Mouse (Mus musculus): Measurements from ENCODE around the gene Ipcef1. TPM values are rescaled to one million over a fixed set of nuclear protein-coding genes. Genes with fewer than 3 reads are reported as not detected.
"Not testable (repeated sequence)": the region's sequence is repeated elsewhere in the genome, so short reads cannot be mapped to it uniquely, and the experiment has no call there.

The Ipcef1 gene
- total RNA-seq, 2 experiments from 2014 or later, result 80.6 to 105 TPM

GRCm38 (mm10) chr10:7033459-7033858 lies 18.8 kb downstream of the Ipcef1 start:
- DNase-seq (ENCODE audit: extremely low spot score in 1 of 2, low spot score in 2 of 2), result no peak
- no peak overlapping the region for H3K27ac ChIP-seq
- intact Hi-C loops (cut with DNase I), result no loop called here
- no peak overlapping the region for H3K4me3 ChIP-seq
- TF ChIP-seq CTCF (IDR thresholded peaks at IDR 0.05), result no peak

- intact Hi-C loops (cut with DNase I), result no loop called here
- Histone ChIP-seq H3K27ac (no peak overlapping the region), H3K4me3 (no peak overlapping the region)
- no peak for TF ChIP-seq CTCF (IDR thresholded peaks at IDR 0.05)
- DNase-seq (ENCODE audit: extremely low spot score in 1 of 2, low spot score in 2 of 2), result no peak
Observed at GRCm38 (mm10) chr10:7025028-7025427, 27.2 kb downstream of the Ipcef1 start.

GRCm38 (mm10) chr10:7020551-7020950 lies 31.7 kb downstream of the Ipcef1 start:
- no peak overlapping the region for H3K27ac ChIP-seq
- TF ChIP-seq CTCF (IDR thresholded peaks at IDR 0.05), result no peak
- intact Hi-C loops (cut with DNase I), result no loop called here
- no peak for DNase-seq (ENCODE audit: extremely low spot score in 1 of 2, low spot score in 2 of 2)
- no peak overlapping the region for H3K4me3 ChIP-seq

- intact Hi-C loops (cut with DNase I), result no loop called here
- no peak for TF ChIP-seq CTCF (IDR thresholded peaks at IDR 0.05)
- H3K4me3 ChIP-seq, result no peak overlapping the region
- no peak for DNase-seq (ENCODE audit: extremely low spot score in 1 of 2, low spot score in 2 of 2)
- no peak overlapping the region for H3K27ac ChIP-seq
Observed at GRCm38 (mm10) chr10:7019781-7020386, 32.4 kb downstream of the Ipcef1 start.

- no peak overlapping the region for H3K4me3 ChIP-seq
- TF ChIP-seq CTCF (IDR thresholded peaks at IDR 0.05), result no peak
- H3K27ac ChIP-seq, result no peak overlapping the region
- intact Hi-C loops (cut with DNase I), result no loop called here
- DNase-seq (ENCODE audit: extremely low spot score in 1 of 2, low spot score in 2 of 2), result no peak
Observed at GRCm38 (mm10) chr10:7015199-7015598, 37.1 kb downstream of the Ipcef1 start.

- TF ChIP-seq CTCF (IDR thresholded peaks at IDR 0.05), result no peak
- Histone ChIP-seq H3K27ac (no peak overlapping the region), H3K4me3 (no peak overlapping the region)
- intact Hi-C loops (cut with DNase I), result no loop called here
- no peak for DNase-seq (ENCODE audit: extremely low spot score in 1 of 2, low spot score in 2 of 2)
Observed at GRCm38 (mm10) chr10:7010543-7010942, 41.7 kb downstream of the Ipcef1 start.

GRCm38 (mm10) chr10:7004980-7005538 lies 47.2 kb downstream of the Ipcef1 start:
- Histone ChIP-seq H3K27ac (no peak overlapping the region), H3K4me3 (no peak overlapping the region)
- TF ChIP-seq CTCF (IDR thresholded peaks at IDR 0.05), result no peak; the same call in none of the 2 replicates
- intact Hi-C loops (cut with DNase I), result no loop called here
- no peak for DNase-seq (ENCODE audit: extremely low spot score in 1 of 2, low spot score in 2 of 2)

GRCm38 (mm10) chr10:7003898-7004297 lies 48.4 kb downstream of the Ipcef1 start:
- DNase-seq (ENCODE audit: extremely low spot score in 1 of 2, low spot score in 2 of 2); intact Hi-C loops (cut with DNase I); H3K4me3 ChIP-seq; H3K27ac ChIP-seq: not testable (repeated sequence)

GRCm38 (mm10) chr10:6999355-6999754 lies 52.9 kb downstream of the Ipcef1 start:
- intact Hi-C loops (cut with DNase I), result no loop called here
- DNase-seq (ENCODE audit: extremely low spot score in 1 of 2, low spot score in 2 of 2), result no peak
- Histone ChIP-seq H3K4me3 (no peak overlapping the region), H3K27ac (no peak overlapping the region)
- no peak for TF ChIP-seq CTCF (IDR thresholded peaks at IDR 0.05)

- no peak for TF ChIP-seq CTCF (IDR thresholded peaks at IDR 0.05)
- H3K27ac ChIP-seq, result no peak overlapping the region
- DNase-seq (ENCODE audit: extremely low spot score in 1 of 2, low spot score in 2 of 2), result no peak
- intact Hi-C loops (cut with DNase I), result no loop called here
- no peak overlapping the region for H3K4me3 ChIP-seq
Observed at GRCm38 (mm10) chr10:6998576-6999250, 53.6 kb downstream of the Ipcef1 start.

GRCm38 (mm10) chr10:6996895-6997294 lies 55.4 kb downstream of the Ipcef1 start:
- H3K27ac ChIP-seq, result no peak overlapping the region
- no peak for DNase-seq (ENCODE audit: extremely low spot score in 1 of 2, low spot score in 2 of 2)
- no peak overlapping the region for H3K4me3 ChIP-seq
- intact Hi-C loops (cut with DNase I), result no loop called here
- no peak for TF ChIP-seq CTCF (IDR thresholded peaks at IDR 0.05)

GRCm38 (mm10) chr10:6988555-6988954 lies 63.7 kb downstream of the Ipcef1 start:
- intact Hi-C loops (cut with DNase I), result no loop called here
- Histone ChIP-seq H3K27ac (no peak overlapping the region), H3K4me3 (no peak overlapping the region)
- DNase-seq (ENCODE audit: extremely low spot score in 1 of 2, low spot score in 2 of 2), result no peak
- no peak for TF ChIP-seq CTCF (IDR thresholded peaks at IDR 0.05)

All from left cerebral cortex, adult 2 months (tissue).